Mouse (Mus musculus): ENCODE data around the gene Marveld1. TPM values are rescaled to one million over a fixed set of nuclear protein-coding genes. Genes with fewer than 3 reads are reported as not detected.
A peak's percentile ranks its signal among the peaks of the same experiment; 100 is the strongest.

Marveld1 gene
- polyA plus RNA-seq, 1 experiment = 52.6 TPM

DNA sequence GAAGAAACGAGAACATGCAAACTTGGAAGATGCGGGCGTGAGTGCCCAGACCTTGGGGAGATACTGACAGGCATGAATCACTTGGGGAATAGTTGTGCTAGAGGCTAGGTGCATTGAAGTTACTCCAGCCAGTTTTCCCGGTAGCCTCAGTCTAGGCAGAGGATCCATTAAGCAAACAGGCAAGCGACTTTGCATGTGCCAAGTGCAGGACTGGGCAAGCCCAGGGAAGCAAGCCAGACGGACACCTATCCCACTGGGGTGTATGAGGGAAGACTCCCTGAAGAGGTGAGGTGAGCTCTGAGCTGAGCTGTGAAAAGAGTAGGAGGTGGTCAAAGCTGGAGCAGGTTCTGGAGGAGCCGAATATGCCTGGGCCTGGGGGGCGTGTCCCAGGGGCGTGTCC lies 20.3 kb downstream of the Marveld1 start:
- H3K27me3 ChIP-seq (ENCODE audit: control insufficient read depth, insufficient read depth, low read length) = no peaks in the 10 kb centered on the region
- DNase-seq (ENCODE audit: low read depth in 1 of 2, low spot score in 2 of 2) = no peak
- H3K27ac ChIP-seq (ENCODE audit: insufficient read depth, low read length) = no peak overlapping the region
- H3K36me3 ChIP-seq (ENCODE audit: control insufficient read depth, insufficient read depth, low read length) = no peaks in the 10 kb centered on the region
- H3K4me3 ChIP-seq (ENCODE audit: extremely low read depth, insufficient read depth, insufficient read length) = no peak overlapping the region
- peaks cover 9% of the 10 kb centered on the region; the same call in 1 of the 2 replicates for H3K4me1 ChIP-seq (ENCODE audit: control insufficient read depth, insufficient read depth, insufficient read length)
- TF ChIP-seq CTCF (IDR thresholded peaks at IDR 0.05; ENCODE audit: extremely low read depth, insufficient read depth, insufficient read length, insufficient replicate concordance) (no peak), POLR2A (IDR thresholded peaks at IDR 0.05; ENCODE audit: low read depth, low read length) (no peak)
- 88% methylated on average over 9 of the region's 9 CpGs for WGBS

DNA sequence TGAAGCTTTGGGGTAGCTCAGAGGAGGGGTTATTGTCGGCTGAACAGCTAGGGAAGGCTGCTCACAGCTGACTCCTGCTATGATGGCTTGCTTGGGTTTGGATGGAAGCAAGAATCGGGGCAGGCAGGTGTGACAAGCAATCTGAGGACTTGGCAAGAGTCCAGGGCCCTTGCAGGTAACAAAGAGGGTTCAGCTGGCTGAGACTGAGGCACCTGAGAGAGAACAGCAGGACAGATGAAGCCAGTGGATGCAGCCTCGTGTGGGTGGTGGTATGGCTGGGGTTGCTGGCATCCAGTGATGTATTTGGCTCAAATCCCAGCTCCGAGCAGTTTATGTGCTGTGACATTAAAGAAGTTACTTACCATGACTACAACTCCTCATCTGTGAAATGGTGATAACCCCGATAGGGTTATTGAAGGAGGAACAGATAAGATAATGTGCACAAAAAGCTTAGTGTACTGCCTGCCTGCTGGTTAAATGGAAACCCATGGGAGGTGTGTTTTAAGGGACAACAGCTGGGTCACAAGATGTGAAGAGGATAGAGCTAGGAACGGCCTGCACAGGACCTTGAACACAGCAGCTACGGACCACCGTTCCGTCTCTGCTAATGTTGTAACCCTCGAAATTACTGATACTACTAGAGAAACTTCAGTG lies 22.2 kb downstream of the Marveld1 start:
- Histone ChIP-seq H3K27me3 (ENCODE audit: control insufficient read depth, insufficient read depth, low read length) (no peaks in the 10 kb centered on the region), H3K4me3 (ENCODE audit: extremely low read depth, insufficient read depth, insufficient read length) (no peak overlapping the region), H3K36me3 (ENCODE audit: control insufficient read depth, insufficient read depth, low read length) (no peaks in the 10 kb centered on the region), H3K4me1 (ENCODE audit: control insufficient read depth, insufficient read depth, insufficient read length) (peaks cover 9% of the 10 kb centered on the region; the same call in 1 of the 2 replicates), H3K27ac (ENCODE audit: insufficient read depth, low read length) (no peak overlapping the region)
- 73% methylated on average over 10 of the region's 10 CpGs for WGBS
- DNase-seq (ENCODE audit: low read depth in 1 of 2, low spot score in 2 of 2) = no peak
- no peak for TF ChIP-seq POLR2A (IDR thresholded peaks at IDR 0.05; ENCODE audit: low read depth, low read length)

DNA sequence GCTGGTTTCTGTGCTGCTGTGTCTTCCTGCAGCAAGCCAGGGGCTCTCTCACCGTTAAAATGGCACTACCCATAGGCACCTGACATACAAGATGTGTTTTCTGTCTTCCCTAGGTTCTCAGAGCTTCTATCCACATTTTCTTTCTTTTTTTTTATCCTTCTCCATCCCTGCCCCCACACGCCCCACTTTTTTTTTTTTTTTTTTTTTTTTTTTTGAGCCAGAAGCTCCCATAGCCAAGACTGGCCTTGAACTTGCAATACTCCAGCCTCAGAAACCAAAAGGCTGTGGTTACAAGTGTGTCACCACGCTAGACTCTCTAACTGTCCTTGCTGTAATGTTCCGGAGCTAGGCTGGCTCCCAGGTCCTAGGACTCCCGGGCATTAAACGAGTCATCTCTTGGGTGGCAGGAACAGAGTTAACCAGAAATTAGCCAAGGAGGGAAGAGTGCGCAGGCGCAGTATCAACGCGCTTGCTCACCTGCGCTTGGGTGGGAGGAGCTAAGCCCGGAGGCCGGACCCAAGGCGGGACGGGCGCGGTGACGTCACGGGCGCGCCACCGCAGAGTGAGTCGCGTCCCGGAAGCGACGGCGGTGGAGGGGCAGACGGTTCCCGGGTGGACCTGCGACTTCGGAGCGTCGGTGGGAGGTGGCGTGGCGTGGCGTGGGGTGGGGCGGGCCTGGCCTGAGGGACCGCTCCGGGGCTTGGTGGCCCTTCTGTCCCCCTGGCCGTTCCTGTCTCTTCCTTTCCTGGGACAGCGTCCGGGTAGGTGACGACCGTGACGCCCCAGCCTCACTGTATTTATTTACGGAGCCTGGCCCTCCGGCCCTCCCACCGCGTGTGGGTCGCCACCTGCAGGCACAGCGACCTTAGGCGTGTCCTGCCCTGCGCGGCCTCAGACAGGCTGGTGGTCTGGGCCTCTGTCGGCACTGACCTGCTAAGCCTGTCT lies 23.1 kb downstream of the Marveld1 start:
- no peaks in the 10 kb centered on the region for H3K36me3 ChIP-seq (ENCODE audit: control insufficient read depth, insufficient read depth, low read length)
- no peaks in the 10 kb centered on the region for H3K27me3 ChIP-seq (ENCODE audit: control insufficient read depth, insufficient read depth, low read length)
- DNase-seq (ENCODE audit: low read depth in 1 of 2, low spot score in 2 of 2) = peak; percentile 86 to 95
- H3K4me1 ChIP-seq (ENCODE audit: control insufficient read depth, insufficient read depth, insufficient read length) = peaks cover 9% of the 10 kb centered on the region; the same call in 1 of the 2 replicates
- 2% methylated on average over 49 of the region's 56 CpGs for WGBS
- H3K4me3 ChIP-seq (ENCODE audit: extremely low read depth, insufficient read depth, insufficient read length) = peak overlapping the region; percentile 81
- TF ChIP-seq CTCF (IDR thresholded peaks at IDR 0.05; ENCODE audit: extremely low read depth, insufficient read depth, insufficient read length, insufficient replicate concordance) (no peak), POLR2A (IDR thresholded peaks at IDR 0.05; ENCODE audit: low read depth, low read length) (peak; percentile 89)
- peak overlapping the region; percentile 61 for H3K27ac ChIP-seq (ENCODE audit: insufficient read depth, low read length)

DNA sequence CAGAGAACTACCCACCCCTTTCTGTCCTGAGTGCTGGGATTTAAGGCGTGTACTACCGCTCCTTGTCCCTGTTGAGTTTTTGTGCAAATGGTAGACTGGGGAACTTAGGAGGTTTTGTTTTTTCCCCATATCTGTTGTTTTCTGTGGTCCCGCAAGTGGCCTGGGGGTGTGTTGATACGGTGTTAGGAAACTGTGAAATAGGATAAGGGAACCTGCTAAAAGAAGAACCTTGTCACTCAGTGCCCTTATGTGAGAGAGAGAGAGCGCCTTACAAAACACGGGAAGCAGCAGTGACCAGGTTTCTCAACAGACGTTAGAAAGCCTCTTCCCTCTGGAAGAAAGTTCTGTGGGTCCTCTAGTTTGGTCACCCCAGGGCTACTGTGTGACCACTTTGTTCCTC lies 29.6 kb downstream of the Marveld1 start:
- TF ChIP-seq POLR2A (IDR thresholded peaks at IDR 0.05; ENCODE audit: low read depth, low read length) (no peak), CTCF (IDR thresholded peaks at IDR 0.05; ENCODE audit: extremely low read depth, insufficient read depth, insufficient read length, insufficient replicate concordance) (no peak)
- WGBS = 64% methylated on average over 7 of the region's 7 CpGs
- Histone ChIP-seq H3K4me1 (ENCODE audit: control insufficient read depth, insufficient read depth, insufficient read length) (no peaks in the 10 kb centered on the region), H3K36me3 (ENCODE audit: control insufficient read depth, insufficient read depth, low read length) (peaks cover 22% of the 10 kb centered on the region), H3K4me3 (ENCODE audit: extremely low read depth, insufficient read depth, insufficient read length) (no peak overlapping the region), H3K27ac (ENCODE audit: insufficient read depth, low read length) (no peak overlapping the region), H3K27me3 (ENCODE audit: control insufficient read depth, insufficient read depth, low read length) (no peaks in the 10 kb centered on the region)
- no peak for DNase-seq (ENCODE audit: low read depth in 1 of 2, low spot score in 2 of 2)

DNA sequence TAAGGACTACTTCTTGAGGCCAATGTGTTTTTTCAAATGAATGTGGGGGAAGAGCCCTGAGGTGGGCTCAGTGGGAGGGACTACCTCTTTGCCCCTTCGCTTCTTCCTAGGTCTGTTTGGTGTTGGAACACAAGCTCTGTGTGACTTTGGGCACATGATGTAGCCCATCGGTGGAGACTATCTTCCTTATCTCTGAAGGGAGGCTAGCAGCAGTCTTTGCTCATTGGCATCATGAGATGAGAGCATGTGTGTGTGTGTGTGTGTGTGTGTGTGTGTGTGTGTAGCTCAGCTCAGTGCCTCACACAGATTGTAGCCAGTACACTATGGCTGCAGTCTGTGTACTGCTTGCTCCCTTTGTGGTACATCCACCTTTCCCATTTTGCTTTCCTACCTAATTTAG lies 30.3 kb downstream of the Marveld1 start:
- no peaks in the 10 kb centered on the region for H3K27me3 ChIP-seq (ENCODE audit: control insufficient read depth, insufficient read depth, low read length)
- no peaks in the 10 kb centered on the region for H3K4me1 ChIP-seq (ENCODE audit: control insufficient read depth, insufficient read depth, insufficient read length)
- H3K4me3 ChIP-seq (ENCODE audit: extremely low read depth, insufficient read depth, insufficient read length) = no peak overlapping the region
- peaks cover 25% of the 10 kb centered on the region for H3K36me3 ChIP-seq (ENCODE audit: control insufficient read depth, insufficient read depth, low read length)
- no peak overlapping the region for H3K27ac ChIP-seq (ENCODE audit: insufficient read depth, low read length)
- no peak for TF ChIP-seq POLR2A (IDR thresholded peaks at IDR 0.05; ENCODE audit: low read depth, low read length)
- no peak for TF ChIP-seq CTCF (IDR thresholded peaks at IDR 0.05; ENCODE audit: extremely low read depth, insufficient read depth, insufficient read length, insufficient replicate concordance)
- 90% methylated on average over 2 of the region's 2 CpGs for WGBS
- no peak for DNase-seq (ENCODE audit: low read depth in 1 of 2, low spot score in 2 of 2)

DNA sequence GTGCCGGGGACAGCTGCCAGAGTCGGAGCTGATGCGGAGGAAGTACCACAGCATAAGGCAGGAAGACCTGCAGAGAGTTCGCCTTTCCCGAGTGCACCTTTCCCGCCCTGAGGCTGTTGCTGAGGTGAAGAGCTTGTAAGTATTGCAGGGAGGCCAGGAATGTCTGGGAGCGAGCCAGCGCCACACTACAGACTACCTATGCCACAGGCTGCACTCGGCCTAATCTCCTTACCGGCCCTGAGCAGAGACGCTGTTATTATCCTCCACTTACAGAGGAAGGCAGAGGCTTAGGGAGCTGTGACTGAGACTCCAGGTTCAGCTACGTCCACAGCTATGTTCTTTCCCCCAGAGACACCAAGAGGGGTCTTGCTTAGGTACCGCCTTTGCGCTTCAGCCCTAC lies 32.2 kb downstream of the Marveld1 start:
- no peak for DNase-seq (ENCODE audit: low read depth in 1 of 2, low spot score in 2 of 2)
- no peak for TF ChIP-seq POLR2A (IDR thresholded peaks at IDR 0.05; ENCODE audit: low read depth, low read length)
- TF ChIP-seq CTCF (IDR thresholded peaks at IDR 0.05; ENCODE audit: extremely low read depth, insufficient read depth, insufficient read length, insufficient replicate concordance) = no peak
- Histone ChIP-seq H3K4me3 (ENCODE audit: extremely low read depth, insufficient read depth, insufficient read length) (no peak overlapping the region), H3K36me3 (ENCODE audit: control insufficient read depth, insufficient read depth, low read length) (peaks cover 34% of the 10 kb centered on the region), H3K27ac (ENCODE audit: insufficient read depth, low read length) (no peak overlapping the region), H3K27me3 (ENCODE audit: control insufficient read depth, insufficient read depth, low read length) (no peaks in the 10 kb centered on the region), H3K4me1 (ENCODE audit: control insufficient read depth, insufficient read depth, insufficient read length) (no peaks in the 10 kb centered on the region)
- 94% methylated on average over 14 of the region's 14 CpGs for WGBS
